Mouse (Mus musculus) spleen, embryonic (tissue): Measurements from ENCODE around the gene Esp38.
"Not testable (repeated sequence)": the region's sequence is repeated elsewhere in the genome, so short reads cannot be mapped to it uniquely, and the experiment has no call there.

Experiments used
- CTCF ChIA-PET: fragments of 350-600 bp; sonication (Branson Sonifier 250); formaldehyde crosslinking; loops from one replicate; lab custom pipeline; 2022; lab: Charles Lee

Gene Esp38

DNA sequence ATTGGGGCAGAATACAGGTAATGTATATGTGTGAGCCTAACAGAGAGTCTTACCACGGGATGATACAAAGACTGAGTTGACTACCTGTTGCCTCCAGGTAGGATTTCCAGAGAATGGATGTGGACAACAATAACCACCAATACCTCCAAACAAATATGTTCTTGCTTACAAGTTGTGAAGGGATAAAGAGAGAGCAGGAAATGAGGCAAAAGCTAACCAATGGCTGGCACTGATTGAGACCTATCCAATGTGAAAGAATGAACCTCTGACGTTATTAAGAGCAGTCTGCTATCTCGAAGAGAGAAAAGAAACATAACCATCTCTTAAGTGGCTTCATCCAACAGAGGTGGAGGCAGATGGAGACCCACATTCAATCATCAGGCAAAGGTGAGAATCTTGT is at the start of gene Esp38:
Gene Esp38, plus strand, starts transcription at position 301 of the 400 bp plus-strand sequence.
- CTCF ChIA-PET = no interaction called here

DNA sequence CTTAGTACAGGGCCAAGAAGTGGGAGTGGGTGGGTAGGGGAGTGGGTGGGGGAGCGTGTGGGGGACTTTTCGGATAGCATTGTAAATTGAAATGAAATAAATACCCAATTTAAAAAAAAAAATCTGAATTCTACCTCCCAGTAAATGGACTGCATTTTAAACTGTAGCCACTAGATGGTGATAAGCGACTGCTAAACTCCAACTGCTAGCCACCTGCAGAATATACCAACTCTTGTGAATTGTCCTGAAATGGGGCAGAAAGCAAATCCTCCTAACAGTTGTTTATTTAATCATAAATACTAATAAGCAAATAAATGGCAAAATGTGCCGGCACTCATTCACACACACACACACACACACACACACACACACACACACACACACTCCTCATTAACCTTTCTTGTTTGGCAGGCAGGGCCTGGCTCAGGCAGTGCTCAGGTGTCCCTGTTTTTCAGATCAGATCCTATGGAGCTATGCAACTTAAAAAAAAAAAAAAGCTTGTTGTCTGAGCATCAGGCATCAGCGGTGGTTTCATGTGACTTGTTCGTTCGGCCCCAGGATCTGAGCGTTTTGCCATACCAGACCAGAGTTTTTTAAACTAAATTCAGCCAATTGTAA is 47.3 kb upstream of the Esp38 start:
- CTCF ChIA-PET = not testable (repeated sequence)
